Mouse (Mus musculus) left cerebral cortex, postnatal 10 days (tissue): ENCODE data around the gene Hpse2. TPM values are rescaled to one million over a fixed set of nuclear protein-coding genes. Genes with fewer than 3 reads are reported as not detected.

Source experiments
- DNase-seq, 2 experiments: peaks; one replicate each; pipeline ENCODE4 v3.0.0; 2021 to 2022; ENCODE audit warnings: low spot score in 2 of 2, mixed read lengths in 1 of 2; ENCODE audit errors: extremely low spot score in 1 of 2
- intact Hi-C: fragments of 180-260 bp; cut with DNase I; formaldehyde crosslinking; loops from one replicate; pipeline ENCODE4 v1.15.1; 2025
- total RNA-seq, 2 experiments: library from RNA; stranded (reverse); gene quantifications; 2 replicates each; pipeline ENCODE4 v1.2.3; 2021

The Hpse2 gene
- total RNA-seq, 2 experiments from 2014 or later = 0.45 to 0.71 TPM

GRCm38 (mm10) chr19:42753141-42753917 lies 634.8 kb downstream of the Hpse2 start:
- intact Hi-C loops = no loop called here
- peak; percentile 47 to 82 for DNase-seq

GRCm38 (mm10) chr19:42752363-42752931 lies 635.7 kb downstream of the Hpse2 start, which contains the start of gene Pyroxd2:
TSS of gene Pyroxd2 (minus strand) at chr19:42752775.
- peak; percentile 60 to 90 for DNase-seq

GRCm38 (mm10) chr19:42750196-42750595 lies 638.0 kb downstream of the Hpse2 start:
- DNase-seq = no peak
- intact Hi-C loops = no loop called here

More at GRCm38 (mm10) chr19:42752363-42752931, 635.7 kb downstream of the Hpse2 start, which contains the start of gene Pyroxd2:
- intact Hi-C loops = no loop called here

- intact Hi-C loops = loop anchor here (10.0 kb wide), 1 partner anchor 432 kb away; no protein-coding TSS in a partner anchor
- DNase-seq = no peak
These were observed 641.5 kb downstream of the Hpse2 start for GRCm38 (mm10) chr19:42746702-42747101.

- intact Hi-C loops = loop anchor here (10.0 kb wide), 1 partner anchor 431 kb away; no protein-coding TSS in a partner anchor
- no peak for DNase-seq
These were observed 642.3 kb downstream of the Hpse2 start for GRCm38 (mm10) chr19:42745869-42746224.

GRCm38 (mm10) chr19:42745084-42745868 lies 642.9 kb downstream of the Hpse2 start:
- no peak for DNase-seq
- intact Hi-C loops = loop anchor here (10.0 kb wide), 1 partner anchor 430 kb away; no protein-coding TSS in a partner anchor

GRCm38 (mm10) chr19:42744162-42744586 lies 644.0 kb downstream of the Hpse2 start:
- peak; percentile 56 to 69 for DNase-seq
- intact Hi-C loops = loop anchor here (5.0 to 10.0 kb wide), 2 partner anchors 152 to 429 kb away; no protein-coding TSS in a partner anchor

- no peak for DNase-seq
- intact Hi-C loops = loop anchor here (5.0 to 10.0 kb wide), 2 partner anchors 151 to 428 kb away; no protein-coding TSS in a partner anchor
These were observed 644.9 kb downstream of the Hpse2 start for GRCm38 (mm10) chr19:42743261-42743660.

GRCm38 (mm10) chr19:42741884-42742283 lies 646.3 kb downstream of the Hpse2 start:
- DNase-seq = no peak
- intact Hi-C loops = loop anchor here (5.0 to 10.0 kb wide), 2 partner anchors 150 to 427 kb away; no protein-coding TSS in a partner anchor

- no peak for DNase-seq
- intact Hi-C loops = loop anchor here (5.0 to 10.0 kb wide), 2 partner anchors 148 to 426 kb away; no protein-coding TSS in a partner anchor
These were observed 647.8 kb downstream of the Hpse2 start for GRCm38 (mm10) chr19:42740163-42740899.

- no peak for DNase-seq
- intact Hi-C loops = loop anchor here (5.0 to 10.0 kb wide), 2 partner anchors 147 to 425 kb away; no protein-coding TSS in a partner anchor
These were observed 648.4 kb downstream of the Hpse2 start for GRCm38 (mm10) chr19:42739734-42740133.

GRCm38 (mm10) chr19:42737753-42738152 lies 650.4 kb downstream of the Hpse2 start:
- no peak for DNase-seq
- intact Hi-C loops = no loop called here

Other genes with a start within 250 kb of the Hpse2 start
- gene Cnnm1, start 52.1 kb upstream of the Hpse2 start, total RNA-seq = 10 to 100 TPM; 39.3 to 40.4 TPM
- gene Got1, start 136.2 kb upstream of the Hpse2 start, total RNA-seq = 100 to 1,000 TPM; 213 to 228 TPM
- not detected for gene Nkx2-3, start 224.0 kb upstream of the Hpse2 start, total RNA-seq